Mouse (Mus musculus) midbrain, embryonic 11.5 days (tissue): ENCODE results near the gene Tmem229a. TPM values are rescaled to one million over a fixed set of nuclear protein-coding genes. Genes with fewer than 3 reads are reported as not detected.

Experiments used
- ATAC-seq: fragments of 200-750 bp; cut with Nextera tagmentation; 2 replicates; pipeline ENCODE4 v1.8.0; 2017; ENCODE audit warnings: moderate TSS enrichment, moderate library complexity; ENCODE audit not compliant: low FRiP score
- DNase-seq: peaks from one replicate; pipeline ENCODE4 v3.0.0; 2015; ENCODE audit warnings: low spot score; ENCODE audit errors: missing footprints
- H3K27ac ChIP-seq: fragments of 300-500 bp; sonication (generic); 2 replicates; pipeline ENCODE4 v1.5.1; 2014; ENCODE audit warnings: low read depth, low read length
- H3K27me3 ChIP-seq: fragments of 300-500 bp; sonication (generic); 2 replicates; pipeline ENCODE4 v1.6.1; 2014; ENCODE audit warnings: mild to moderate bottlenecking, low read length, moderate library complexity, mixed read lengths; ENCODE audit not compliant: control insufficient read depth, insufficient read depth
- H3K36me3 ChIP-seq: fragments of 300-500 bp; sonication (generic); 2 replicates; pipeline ENCODE4 v1.6.1; 2014; ENCODE audit warnings: mild to moderate bottlenecking, low read length, moderate library complexity, mixed read lengths; ENCODE audit not compliant: control insufficient read depth, insufficient read depth
- H3K4me1 ChIP-seq: fragments of 300-500 bp; sonication (generic); 2 replicates; pipeline ENCODE4 v1.6.1; 2014; ENCODE audit warnings: low read length; ENCODE audit not compliant: control insufficient read depth, insufficient read depth
- H3K4me2 ChIP-seq: fragments of 300-500 bp; sonication (generic); 2 replicates; pipeline ENCODE4 v1.6.1; 2014; ENCODE audit warnings: mild to moderate bottlenecking, moderate library complexity
- H3K4me3 ChIP-seq: fragments of 300-500 bp; sonication (generic); 2 replicates; pipeline ENCODE4 v1.5.1; 2014; ENCODE audit warnings: low read depth, low read length
- H3K9ac ChIP-seq: fragments of 300-500 bp; sonication (generic); 2 replicates; pipeline ENCODE4 v1.6.1; 2014; ENCODE audit warnings: low read length
- H3K9me3 ChIP-seq: fragments of 300-500 bp; sonication (generic); 2 replicates; pipeline ENCODE4 v1.6.1; 2016; ENCODE audit warnings: low read length; ENCODE audit not compliant: control insufficient read depth
- WGBS: fragments of 180-500 bp; shearing (Covaris S2); extraction: QIAGEN DNeasy Blood & Tissue Kit; methylation state at CpG from one replicate; pipeline ENCODE4 v1.1.7; 2014; 5-methylcytosine and 5-hydroxymethylcytosine counted together
- polyA plus RNA-seq: library from polyadenylated mRNA; unstranded; fragments of >200 nt; fragmentation: Nextera tagmentation; extraction: Ambion mirVana; gene quantifications from 2 replicates; pipeline ENCODE4 v1.2.1, GENCODE M21; 2014

The Tmem229a gene
- polyA plus RNA-seq, 1 experiment from 2014 or later, result 1.7 TPM

- H3K27me3 ChIP-seq, result no peaks in the 10 kb centered on the region
- peak overlapping the region; percentile 83 for H3K4me2 ChIP-seq
- peak overlapping the region; percentile 80 for H3K9ac ChIP-seq
- peak overlapping the region; percentile 57 for H3K4me3 ChIP-seq
- peak; percentile 86 for ATAC-seq
- H3K36me3 ChIP-seq, result no peaks in the 10 kb centered on the region
- H3K27ac ChIP-seq, result peak overlapping the region; percentile 82
- under 1% methylated on average over 90 of the region's 91 CpGs for WGBS
- DNase-seq, result peak; percentile 96
- no peaks in the 10 kb centered on the region for H3K4me1 ChIP-seq
- no peaks in the 10 kb centered on the region for H3K9me3 ChIP-seq
Measured at GRCm38 (mm10) chr6:24955131-24955945, 759 bp downstream of the Tmem229a start.

- no peaks in the 10 kb centered on the region for H3K4me1 ChIP-seq
- no peaks in the 10 kb centered on the region for H3K36me3 ChIP-seq
- no peak for ATAC-seq
- peak; percentile 87 for DNase-seq
- no peak overlapping the region for H3K27ac ChIP-seq
- H3K27me3 ChIP-seq, result no peaks in the 10 kb centered on the region
- H3K9me3 ChIP-seq, result no peaks in the 10 kb centered on the region
- WGBS, result 83% methylated on average over 5 of the region's 5 CpGs
- no peak overlapping the region for H3K4me2 ChIP-seq
- H3K4me3 ChIP-seq, result no peak overlapping the region
- H3K9ac ChIP-seq, result no peak overlapping the region
Measured at GRCm38 (mm10) chr6:24954126-24954525, 2.0 kb downstream of the Tmem229a start.

GRCm38 (mm10) chr6:24952341-24952740, 3.8 kb downstream of the Tmem229a start:
- Histone ChIP-seq H3K4me2 (no peak overlapping the region), H3K9me3 (no peaks in the 10 kb centered on the region), H3K36me3 (no peaks in the 10 kb centered on the region), H3K9ac (no peak overlapping the region), H3K27me3 (no peaks in the 10 kb centered on the region), H3K27ac (no peak overlapping the region), H3K4me1 (no peaks in the 10 kb centered on the region), H3K4me3 (no peak overlapping the region)
- WGBS, result 91% methylated on average over 5 of the region's 5 CpGs
- ATAC-seq (no peak), DNase-seq (no peak)

GRCm38 (mm10) chr6:24950669-24951068, 5.4 kb downstream of the Tmem229a start:
- Histone ChIP-seq H3K9ac (no peak overlapping the region), H3K9me3 (no peaks in the 10 kb centered on the region), H3K27ac (no peak overlapping the region), H3K4me3 (no peak overlapping the region), H3K4me2 (no peak overlapping the region), H3K4me1 (no peaks in the 10 kb centered on the region), H3K36me3 (no peaks in the 10 kb centered on the region), H3K27me3 (no peaks in the 10 kb centered on the region)
- DNase-seq, result no peak
- no peak for ATAC-seq
- 92% methylated on average over 2 of the region's 2 CpGs for WGBS

GRCm38 (mm10) chr6:24925076-24925785, 30.9 kb downstream of the Tmem229a start:
- ATAC-seq (no peak), DNase-seq (no peak)
- Histone ChIP-seq H3K27me3 (no peaks in the 10 kb centered on the region), H3K9ac (no peak overlapping the region), H3K4me2 (no peak overlapping the region), H3K27ac (no peak overlapping the region), H3K4me1 (no peaks in the 10 kb centered on the region), H3K36me3 (no peaks in the 10 kb centered on the region), H3K4me3 (no peak overlapping the region), H3K9me3 (no peaks in the 10 kb centered on the region; the same call in 1 of the 2 replicates)
- WGBS, result 88% methylated on average over 11 of the region's 11 CpGs

- no peaks in the 10 kb centered on the region for H3K9me3 ChIP-seq
- no peaks in the 10 kb centered on the region for H3K4me1 ChIP-seq
- 94% methylated on average over 2 of the region's 2 CpGs for WGBS
- DNase-seq (no peak), ATAC-seq (no peak)
- H3K4me2 ChIP-seq, result no peak overlapping the region
- no peaks in the 10 kb centered on the region for H3K27me3 ChIP-seq
- no peak overlapping the region for H3K9ac ChIP-seq
- H3K27ac ChIP-seq, result no peak overlapping the region
- H3K4me3 ChIP-seq, result no peak overlapping the region
- no peaks in the 10 kb centered on the region for H3K36me3 ChIP-seq
Measured at GRCm38 (mm10) chr6:24913591-24913990, 42.5 kb downstream of the Tmem229a start.

- ATAC-seq, result no peak
- Histone ChIP-seq H3K4me2 (no peak overlapping the region), H3K9me3 (no peaks in the 10 kb centered on the region), H3K27ac (no peak overlapping the region), H3K9ac (no peak overlapping the region), H3K4me1 (no peaks in the 10 kb centered on the region), H3K36me3 (no peaks in the 10 kb centered on the region), H3K4me3 (no peak overlapping the region), H3K27me3 (no peaks in the 10 kb centered on the region)
- no peak for DNase-seq
Measured at GRCm38 (mm10) chr6:24910728-24911105, 45.4 kb downstream of the Tmem229a start.

- H3K27ac ChIP-seq, result no peak overlapping the region
- no peak for ATAC-seq
- H3K27me3 ChIP-seq, result no peaks in the 10 kb centered on the region
- no peak overlapping the region for H3K4me2 ChIP-seq
- no peak overlapping the region for H3K9ac ChIP-seq
- no peak overlapping the region for H3K4me3 ChIP-seq
- DNase-seq, result no peak
- H3K4me1 ChIP-seq, result no peaks in the 10 kb centered on the region
- no peaks in the 10 kb centered on the region for H3K9me3 ChIP-seq
- WGBS, result 74% methylated on average over 2 of the region's 2 CpGs
- no peaks in the 10 kb centered on the region for H3K36me3 ChIP-seq
Measured at GRCm38 (mm10) chr6:24910016-24910727, 45.9 kb downstream of the Tmem229a start.

GRCm38 (mm10) chr6:24907824-24908223, 48.3 kb downstream of the Tmem229a start:
- no peak overlapping the region for H3K4me3 ChIP-seq
- H3K9ac ChIP-seq, result no peak overlapping the region
- WGBS, result 89% methylated on average over 2 of the region's 2 CpGs
- no peaks in the 10 kb centered on the region for H3K27me3 ChIP-seq
- no peak overlapping the region for H3K4me2 ChIP-seq
- DNase-seq (no peak), ATAC-seq (no peak)
- no peak overlapping the region for H3K27ac ChIP-seq
- no peaks in the 10 kb centered on the region for H3K4me1 ChIP-seq
- H3K36me3 ChIP-seq, result no peaks in the 10 kb centered on the region
- no peaks in the 10 kb centered on the region for H3K9me3 ChIP-seq
